Mouse (Mus musculus): Measurements from ENCODE around the gene Rpain. TPM values are rescaled to one million over a fixed set of nuclear protein-coding genes. Genes with fewer than 3 reads are reported as not detected.

Gene Rpain
- total RNA-seq (2023), result 10 to 100 TPM; 30.3 to 36.2 TPM

GRCm38 (mm10) chr11:70969821-70970559 is at the start of gene Rpain, which contains the start of gene Nup88:
Rpain (plus strand) TSS chr11:70970213.
Nup88 (minus strand) TSS chr11:70969973.

GRCm38 (mm10) chr11:70982557-70983228 is 12.7 kb downstream of the Rpain start, which contains the start of gene C1qbp:
C1qbp (minus strand) TSS chr11:70983026.

GRCm38 (mm10) chr11:71004316-71004773 is 34.3 kb downstream of the Rpain start, which contains the start of gene Dhx33:
Dhx33 (minus strand) TSS chr11:71004437.

GRCm38 (mm10) chr11:71019201-71020068 is 49.4 kb downstream of the Rpain start, which contains the start of the genes Mis12 and Derl2:
Mis12 (plus strand) TSS chr11:71019611.
Derl2 (minus strand) TSS chr11:71019841.

Other genes with a start within 250 kb of the Rpain start
- 1 to 10 TPM; 1.1 to 2.1 TPM for gene Zfp3, start 206.0 kb upstream of the Rpain start, total RNA-seq (2023)
- 1 to 10 TPM; 4.6 to 5.6 TPM for gene Scimp, start 157.6 kb upstream of the Rpain start, total RNA-seq (2023)
- gene Rabep1, start 125.4 kb upstream of the Rpain start, total RNA-seq (2023), result 10 to 100 TPM; 32.1 to 34.3 TPM
- gene Nup88, start 240 bp upstream of the Rpain start, total RNA-seq (2023), result 10 to 100 TPM; 56.3 to 65.5 TPM
- 10 to 100 TPM; 55.7 to 60.5 TPM for gene C1qbp, start 12.8 kb downstream of the Rpain start, total RNA-seq (2023)
- 10 to 100 TPM; 18.1 to 21.5 TPM for gene Dhx33, start 34.2 kb downstream of the Rpain start, total RNA-seq (2023)
- 10 to 100 TPM; 13.0 to 18.3 TPM for gene Mis12, start 49.4 kb downstream of the Rpain start, total RNA-seq (2023)
- 10 to 100 TPM; 39.1 to 44.5 TPM for gene Derl2, start 49.6 kb downstream of the Rpain start, total RNA-seq (2023)
- not detected for gene 6330403K07Rik, start 63.3 kb downstream of the Rpain start, total RNA-seq (2023)
- 10 to 100 TPM; 23.7 to 27.8 TPM for gene Nlrp1a, start 174.5 kb downstream of the Rpain start, total RNA-seq (2023)